Mouse (Mus musculus): ENCODE results near the gene Hepacam. TPM values are rescaled to one million over a fixed set of nuclear protein-coding genes. Genes with fewer than 3 reads are reported as not detected.
A peak's percentile ranks its signal among the peaks of the same experiment; 100 is the strongest.

The Hepacam gene
- polyA plus RNA-seq, 1 experiment from 2014 or later: 2.2 TPM

DNA sequence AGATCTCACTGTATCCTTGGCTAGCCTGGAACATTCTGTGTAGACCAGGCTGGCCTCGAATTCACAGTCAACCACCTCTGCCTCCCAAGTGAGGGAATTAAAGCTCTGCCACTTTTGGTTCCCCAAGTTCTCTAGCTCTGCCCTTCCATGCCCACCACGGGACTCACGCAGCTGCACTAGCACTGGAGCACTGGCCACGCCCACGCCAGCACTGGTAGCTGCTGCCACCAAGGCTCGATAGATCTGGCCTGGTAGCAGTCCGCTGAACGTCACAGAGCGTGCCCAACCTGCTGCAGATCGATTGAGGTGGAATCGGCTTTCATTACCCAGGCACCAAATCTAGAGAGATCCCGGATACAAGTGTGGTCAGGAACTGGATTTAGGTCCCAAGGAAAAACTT, 54.1 kb downstream of the Hepacam start:
- H3K4me1 ChIP-seq (replicated peaks): peaks cover 9% of the 10 kb centered on the region
- peak; percentile 51 for ATAC-seq
- 25% methylated on average over 12 of the region's 12 CpGs for WGBS
- H3K9ac ChIP-seq (replicated peaks): no peak overlapping the region
- no peaks in the 10 kb centered on the region for H3K36me3 ChIP-seq
- H3K4me2 ChIP-seq (replicated peaks): peak overlapping the region; percentile 52
- H3K4me3 ChIP-seq (replicated peaks): no peak overlapping the region
- H3K27ac ChIP-seq: no peak overlapping the region
- no peaks in the 10 kb centered on the region for H3K9me3 ChIP-seq
- peaks cover 54% of the 10 kb centered on the region for H3K27me3 ChIP-seq

DNA sequence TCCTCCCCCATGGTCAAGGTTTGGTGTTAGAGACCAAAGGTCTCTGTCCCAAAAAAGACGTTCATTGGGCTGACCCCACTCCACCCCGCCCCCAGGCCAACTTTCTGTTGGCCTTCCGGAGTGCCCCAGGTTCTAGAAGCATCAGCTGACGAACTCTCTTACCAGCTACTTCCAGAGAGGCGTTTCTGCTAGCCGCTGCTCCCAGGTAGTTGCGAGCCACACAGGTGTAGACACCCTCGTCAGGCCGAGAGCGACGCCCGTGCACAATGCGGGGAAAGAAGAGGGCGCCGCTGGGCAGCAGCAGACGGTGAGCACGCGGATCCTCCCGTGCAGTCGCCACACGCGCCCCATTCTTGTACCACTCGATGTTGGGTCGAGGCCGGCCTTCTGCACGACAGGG, 62.2 kb downstream of the Hepacam start:
- H3K9me3 ChIP-seq: no peaks in the 10 kb centered on the region
- WGBS: 20% methylated on average over 26 of the region's 26 CpGs
- no peak overlapping the region for H3K9ac ChIP-seq (replicated peaks)
- peaks cover 82% of the 10 kb centered on the region for H3K27me3 ChIP-seq
- no peak overlapping the region for H3K4me3 ChIP-seq (replicated peaks)
- ATAC-seq: no peak
- no peak overlapping the region for H3K27ac ChIP-seq
- no peaks in the 10 kb centered on the region for H3K36me3 ChIP-seq
- H3K4me2 ChIP-seq (replicated peaks): peak overlapping the region; percentile 24
- peaks cover 28% of the 10 kb centered on the region for H3K4me1 ChIP-seq (replicated peaks)

DNA sequence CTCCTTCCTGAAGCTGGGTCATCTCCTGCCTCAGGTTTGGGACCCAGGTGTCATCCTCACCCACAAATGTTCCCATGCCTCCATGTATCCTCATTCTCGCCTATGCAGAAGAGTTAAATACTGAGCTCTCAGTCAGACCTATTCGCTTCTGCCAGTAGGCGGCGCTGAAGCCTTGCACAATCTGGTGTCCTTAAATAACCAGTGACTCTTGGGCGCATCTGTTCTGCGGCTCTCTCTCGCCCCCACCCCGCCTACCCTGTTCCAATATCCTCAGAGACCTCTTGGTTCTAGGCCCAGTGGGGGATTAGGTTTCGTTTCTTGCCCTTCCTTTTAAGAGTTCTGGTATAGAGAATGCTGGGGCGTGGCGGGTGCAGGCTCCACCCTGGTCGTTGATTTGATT, 63.4 kb downstream of the Hepacam start:
- Histone ChIP-seq H3K4me2 (replicated peaks) (peak overlapping the region; percentile 41), H3K9me3 (no peaks in the 10 kb centered on the region), H3K4me1 (replicated peaks) (peaks cover 34% of the 10 kb centered on the region), H3K27ac (no peak overlapping the region), H3K4me3 (replicated peaks) (peak overlapping the region; percentile 41), H3K36me3 (no peaks in the 10 kb centered on the region), H3K9ac (replicated peaks) (no peak overlapping the region), H3K27me3 (peaks cover 91% of the 10 kb centered on the region)
- WGBS: 2% methylated on average over 12 of the region's 12 CpGs
- peak; percentile 80 for ATAC-seq

DNA sequence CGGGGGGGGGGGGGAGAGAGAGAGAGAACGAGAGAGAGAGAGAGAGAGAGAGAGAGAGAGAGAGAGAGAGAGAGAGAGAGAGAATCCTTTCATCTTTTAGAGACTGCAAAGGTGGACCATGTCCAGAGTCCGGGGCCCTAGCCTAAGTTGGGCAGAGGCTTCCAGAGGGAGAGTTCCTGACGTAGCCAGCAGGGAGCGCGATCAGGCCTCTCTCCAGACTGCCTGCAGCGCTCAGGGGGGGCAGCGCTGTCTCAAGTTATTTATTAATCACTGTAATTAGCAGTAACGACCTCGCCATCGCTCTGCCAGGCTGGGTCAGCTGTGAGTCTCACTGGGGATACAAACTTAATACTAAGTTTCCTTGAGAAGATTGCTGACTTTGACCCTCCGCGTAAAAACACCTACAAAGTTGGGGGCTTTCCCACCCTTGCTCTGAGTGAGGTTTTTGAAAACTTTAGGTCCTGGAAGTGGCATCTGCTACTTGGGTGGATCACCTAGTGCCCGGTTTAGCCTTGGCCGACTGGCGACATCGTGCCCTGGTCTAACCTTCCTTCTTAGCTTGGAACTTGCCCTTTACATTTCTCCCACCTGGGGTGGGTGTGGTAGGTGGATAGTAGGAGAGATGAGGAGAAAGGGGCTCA, 65.0 kb downstream of the Hepacam start:
- peak overlapping the region; percentile 65 for H3K4me2 ChIP-seq (replicated peaks)
- H3K36me3 ChIP-seq: no peaks in the 10 kb centered on the region
- 1% methylated on average over 16 of the region's 17 CpGs for WGBS
- no peak overlapping the region for H3K27ac ChIP-seq
- H3K27me3 ChIP-seq: peaks cover 96% of the 10 kb centered on the region
- no peaks in the 10 kb centered on the region for H3K9me3 ChIP-seq
- H3K9ac ChIP-seq (replicated peaks): no peak overlapping the region; the same call in 1 of the 2 replicates
- peak; percentile 44; the same call in 1 of the 2 replicates for ATAC-seq
- H3K4me1 ChIP-seq (replicated peaks): peaks cover 34% of the 10 kb centered on the region
- peak overlapping the region; percentile 41 for H3K4me3 ChIP-seq (replicated peaks)

DNA sequence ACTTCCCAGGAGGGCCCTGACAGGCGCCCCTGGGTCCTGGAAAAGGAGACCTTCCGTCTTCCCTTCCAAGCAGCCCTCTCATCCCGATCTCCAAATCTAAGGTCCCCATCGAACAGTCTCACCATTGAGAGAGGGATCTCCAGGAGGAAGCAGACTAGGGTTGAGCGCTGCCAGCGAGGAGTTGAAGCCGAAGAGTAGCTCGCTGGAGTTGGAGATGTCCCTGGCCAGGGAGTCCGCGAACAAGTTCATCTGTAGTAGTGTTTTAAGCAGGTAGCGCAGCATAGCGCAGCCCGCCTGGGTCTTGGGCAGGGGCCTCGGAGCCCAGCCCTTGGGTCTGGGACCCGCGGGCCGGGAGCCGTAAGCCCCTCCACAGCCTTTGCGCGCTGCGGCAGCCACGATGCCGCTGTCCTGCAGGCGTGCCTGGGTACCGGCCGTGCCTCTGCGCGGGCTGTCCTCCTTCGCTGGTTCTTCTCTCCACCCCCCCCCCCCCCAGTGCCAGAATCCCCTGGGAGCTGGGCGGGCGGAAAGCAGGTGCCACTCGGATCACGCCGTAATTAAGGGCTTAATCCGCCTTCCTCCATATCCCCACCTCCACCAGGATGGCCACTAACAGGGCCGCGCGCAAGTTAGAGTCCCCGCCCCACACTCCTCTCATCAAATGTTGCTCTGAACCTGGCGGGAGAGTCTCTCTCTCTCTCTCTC, 65.7 kb downstream of the Hepacam start, which contains the start of gene Robo3:
Robo3 (minus strand) TSS at position 527 of the 702 bp plus-strand sequence.
- no peak for ATAC-seq
- WGBS: under 1% methylated on average over 34 of the region's 40 CpGs
- Histone ChIP-seq H3K4me3 (replicated peaks) (peak within 1 kb of the TSS; percentile 41), H3K9me3 (no peaks in the 10 kb centered on the region), H3K4me1 (replicated peaks) (peaks cover 38% of the 10 kb centered on the region), H3K27ac (no peak within 1 kb of the TSS), H3K27me3 (peaks cover 91% of the 10 kb centered on the region), H3K36me3 (no peaks in the 10 kb centered on the region), H3K9ac (replicated peaks) (no peak within 1 kb of the TSS; the same call in 1 of the 2 replicates), H3K4me2 (replicated peaks) (peak within 1 kb of the TSS; percentile 65)

DNA sequence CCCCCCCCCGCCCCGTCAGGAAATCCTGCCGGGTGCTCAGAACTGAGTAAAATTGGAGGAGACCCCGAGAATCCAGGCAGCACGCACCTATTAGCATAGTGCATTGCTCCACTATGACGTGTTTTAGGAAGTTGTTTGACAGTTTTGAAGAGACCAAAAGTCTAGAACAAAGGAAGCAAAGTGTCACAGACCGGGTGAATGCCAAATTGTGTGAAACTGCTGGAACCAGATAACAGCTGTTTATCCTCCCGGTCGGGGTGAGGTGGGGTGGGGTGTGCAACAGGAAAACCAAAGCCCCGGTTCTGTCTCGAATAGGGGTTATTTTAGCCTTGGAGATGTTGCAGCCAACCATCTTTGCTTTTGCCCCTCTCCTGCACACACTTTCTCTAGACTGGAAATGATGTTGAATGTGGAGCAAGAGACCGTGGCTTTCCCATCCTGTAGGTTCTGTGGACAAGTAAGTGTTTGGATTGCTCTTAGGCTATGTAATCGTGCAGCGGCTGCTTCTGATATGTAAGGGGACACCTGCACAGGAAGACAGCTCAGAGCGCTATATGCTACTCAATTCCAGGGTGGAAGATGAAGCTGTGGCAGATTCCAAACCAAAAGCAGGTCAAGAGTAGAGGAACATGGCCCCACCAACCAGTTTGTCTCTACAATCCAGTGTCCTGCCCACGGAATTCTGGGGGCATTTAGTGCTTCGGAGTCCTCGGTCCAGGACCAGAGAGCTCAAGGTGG, 66.8 kb downstream of the Hepacam start:
- ATAC-seq: no peak
- 3% methylated on average over 18 of the region's 18 CpGs for WGBS
- Histone ChIP-seq H3K9ac (replicated peaks) (no peak overlapping the region), H3K27ac (no peak overlapping the region), H3K4me1 (replicated peaks) (peaks cover 46% of the 10 kb centered on the region), H3K9me3 (no peaks in the 10 kb centered on the region), H3K27me3 (peaks cover 90% of the 10 kb centered on the region), H3K4me3 (replicated peaks) (0 out of 2 replicates have a peak overlapping the region, but pooled peaks have one; percentile 4), H3K36me3 (no peaks in the 10 kb centered on the region), H3K4me2 (replicated peaks) (peak overlapping the region; percentile 65)

DNA sequence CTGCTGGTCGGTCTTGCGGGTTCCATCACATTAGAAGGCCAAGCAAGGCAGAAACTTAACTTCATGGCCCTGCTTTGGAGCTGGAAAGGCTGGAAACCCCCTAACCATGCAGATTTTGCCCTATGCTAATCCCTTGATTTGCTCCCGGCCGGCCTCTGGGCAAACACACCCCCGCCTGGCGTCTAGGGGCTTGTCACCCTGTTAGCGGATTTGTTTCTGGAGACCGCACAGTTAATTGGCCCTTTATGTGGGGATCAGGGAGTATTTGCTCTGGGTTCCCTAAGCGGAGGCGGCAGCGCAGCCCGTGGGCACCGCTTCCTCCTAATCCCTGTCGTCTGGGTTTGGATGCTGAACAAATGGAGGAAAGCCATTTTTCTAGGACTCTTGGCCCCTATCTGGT, 67.8 kb downstream of the Hepacam start:
- ATAC-seq: peak; percentile 10; the same call in 1 of the 2 replicates
- 1% methylated on average over 14 of the region's 14 CpGs for WGBS
- Histone ChIP-seq H3K27ac (no peak overlapping the region), H3K4me2 (replicated peaks) (0 out of 2 replicates have a peak overlapping the region, but pooled peaks have one; percentile 13), H3K4me1 (replicated peaks) (peaks cover 46% of the 10 kb centered on the region), H3K4me3 (replicated peaks) (no peak overlapping the region), H3K36me3 (no peaks in the 10 kb centered on the region), H3K27me3 (peaks cover 86% of the 10 kb centered on the region), H3K9me3 (no peaks in the 10 kb centered on the region), H3K9ac (replicated peaks) (no peak overlapping the region)

DNA sequence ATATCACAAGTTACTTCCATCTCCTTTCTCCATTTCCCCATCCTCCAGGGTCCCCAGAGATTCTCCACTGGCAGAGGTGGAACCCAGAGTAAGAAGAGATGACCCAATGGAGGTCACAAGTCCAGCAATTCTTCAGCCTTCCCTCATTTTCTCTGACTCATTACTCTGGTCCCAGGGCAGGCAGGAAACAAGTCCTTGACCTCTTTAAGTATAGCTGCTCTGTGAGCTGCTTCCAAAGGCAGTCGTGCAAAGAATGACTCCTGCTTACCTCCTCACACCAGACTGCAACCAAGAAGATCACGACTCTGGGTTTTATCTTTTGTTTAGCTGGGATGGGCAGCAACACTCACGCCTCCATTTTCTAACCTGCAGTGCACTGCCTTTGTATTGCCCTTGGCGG, 68.5 kb downstream of the Hepacam start:
- ATAC-seq: no peak
- Histone ChIP-seq H3K27me3 (peaks cover 86% of the 10 kb centered on the region), H3K9ac (replicated peaks) (no peak overlapping the region), H3K9me3 (no peaks in the 10 kb centered on the region), H3K36me3 (no peaks in the 10 kb centered on the region), H3K27ac (no peak overlapping the region), H3K4me2 (replicated peaks) (no peak overlapping the region), H3K4me1 (replicated peaks) (peaks cover 45% of the 10 kb centered on the region), H3K4me3 (replicated peaks) (no peak overlapping the region)
- WGBS: 4% methylated on average over 4 of the region's 4 CpGs

Other genes starting within 250 kb of the Hepacam start
- 30.1 and 33.1 TPM in 2 replicates for gene Pknox2, start 219.9 kb upstream of the Hepacam start, polyA plus RNA-seq (2015; fragmentation: Nextera tagmentation; extraction: Ambion mirVana)
- 11.4 and 12.7 TPM in 2 replicates for gene Tmem218, start 159.1 kb upstream of the Hepacam start, polyA plus RNA-seq (2015; fragmentation: Nextera tagmentation; extraction: Ambion mirVana)
- gene Slc37a2, start 111.6 kb upstream of the Hepacam start, polyA plus RNA-seq (2015; fragmentation: Nextera tagmentation; extraction: Ambion mirVana): 0.72 and 0.96 TPM in 2 replicates
- gene Ccdc15, start 18.9 kb upstream of the Hepacam start, polyA plus RNA-seq (2015; fragmentation: Nextera tagmentation; extraction: Ambion mirVana): 10.8 and 10.9 TPM in 2 replicates
- gene Robo4, start 34.5 kb downstream of the Hepacam start, polyA plus RNA-seq (2015; fragmentation: Nextera tagmentation; extraction: Ambion mirVana): 4.0 and 4.9 TPM in 2 replicates
- 20.5 and 22.4 TPM in 2 replicates for gene Robo3, start 65.9 kb downstream of the Hepacam start, polyA plus RNA-seq (2015; fragmentation: Nextera tagmentation; extraction: Ambion mirVana)
- gene Msantd2, start 122.0 kb downstream of the Hepacam start, polyA plus RNA-seq (2015; fragmentation: Nextera tagmentation; extraction: Ambion mirVana): 36.5 and 39.5 TPM in 2 replicates
- 33.5 and 34.5 TPM in 2 replicates for gene Esam, start 160.7 kb downstream of the Hepacam start, polyA plus RNA-seq (2015; fragmentation: Nextera tagmentation; extraction: Ambion mirVana)
- gene Vsig2, start 171.9 kb downstream of the Hepacam start, polyA plus RNA-seq (2015; fragmentation: Nextera tagmentation; extraction: Ambion mirVana): 0.37 and 0.42 TPM in 2 replicates
- 3.4 and 3.7 TPM in 2 replicates for gene Nrgn, start 185.6 kb downstream of the Hepacam start, polyA plus RNA-seq (2015; fragmentation: Nextera tagmentation; extraction: Ambion mirVana)
- 8.1 and 9.2 TPM in 2 replicates for gene Siae, start 188.3 kb downstream of the Hepacam start, polyA plus RNA-seq (2015; fragmentation: Nextera tagmentation; extraction: Ambion mirVana)
- gene Spa17, start 246.4 kb downstream of the Hepacam start, polyA plus RNA-seq (2015; fragmentation: Nextera tagmentation; extraction: Ambion mirVana): 10.7 and 13.6 TPM in 2 replicates